Mouse (Mus musculus): ENCODE measurements around the gene Clec3b. TPM values are rescaled to one million over a fixed set of nuclear protein-coding genes. Genes with fewer than 3 reads are reported as not detected.

Clec3b gene
- total RNA-seq, 2 experiments from 2014 or later = 51.8 to 56.9 TPM

DNA sequence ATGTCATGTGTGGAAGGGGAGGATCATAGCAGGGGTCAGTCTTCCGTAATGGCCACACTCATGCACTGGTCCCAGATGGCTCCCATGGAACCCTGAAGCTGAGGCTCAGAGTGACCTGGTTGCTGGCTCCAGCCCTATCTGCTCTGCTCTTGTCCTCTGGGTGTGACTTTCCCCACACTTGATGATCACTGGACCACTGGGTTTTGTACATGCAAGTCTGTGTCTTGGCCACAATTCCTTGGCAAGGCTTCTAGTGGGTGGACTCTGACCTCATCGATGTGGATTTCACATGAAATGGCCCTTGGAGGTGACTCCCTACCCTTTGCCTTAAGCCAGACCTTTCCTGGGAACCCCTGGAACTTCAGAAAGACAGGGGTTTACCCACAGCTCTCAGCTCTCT is 2.4 kb downstream of the Clec3b start:
- DNase-seq = no peak

DNA sequence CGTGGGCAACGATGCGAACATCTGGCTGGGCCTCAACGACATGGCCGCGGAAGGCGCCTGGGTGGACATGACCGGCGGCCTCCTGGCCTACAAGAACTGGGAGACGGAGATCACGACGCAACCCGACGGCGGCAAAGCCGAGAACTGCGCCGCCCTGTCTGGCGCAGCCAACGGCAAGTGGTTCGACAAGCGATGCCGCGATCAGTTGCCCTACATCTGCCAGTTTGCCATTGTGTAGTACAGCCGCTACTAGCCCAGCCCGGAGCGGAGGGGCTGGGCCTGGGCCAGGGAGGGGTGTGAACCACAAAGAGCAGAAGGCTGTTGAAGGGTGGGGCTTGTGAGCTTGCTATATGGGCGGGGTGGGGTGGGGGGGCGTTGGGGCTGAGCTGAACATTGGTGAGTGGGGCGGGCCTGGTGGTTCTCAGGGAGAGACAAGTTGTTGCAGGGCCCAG is 6.2 kb downstream of the Clec3b start:
- DNase-seq = peak; percentile 73

DNA sequence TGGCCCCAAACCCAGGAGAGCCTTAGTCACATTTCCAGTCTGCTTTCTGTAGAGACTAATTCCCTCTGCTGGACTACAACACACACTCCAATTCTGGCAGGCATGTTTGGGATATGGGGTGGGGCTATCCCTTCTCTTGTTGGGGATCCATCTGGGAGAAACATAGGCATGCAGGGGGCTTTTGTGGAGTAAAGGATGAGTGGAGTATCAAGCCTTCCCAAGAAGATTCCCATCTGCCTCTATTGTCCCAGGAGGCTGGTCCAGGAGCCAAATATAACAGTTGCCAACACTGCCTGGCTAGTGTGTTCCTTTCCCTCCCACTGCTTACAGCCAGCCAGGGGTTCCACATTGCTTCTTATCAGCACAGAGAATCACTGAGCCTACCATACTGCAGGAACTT is 7.0 kb downstream of the Clec3b start:
- DNase-seq = peak; percentile 51

DNA sequence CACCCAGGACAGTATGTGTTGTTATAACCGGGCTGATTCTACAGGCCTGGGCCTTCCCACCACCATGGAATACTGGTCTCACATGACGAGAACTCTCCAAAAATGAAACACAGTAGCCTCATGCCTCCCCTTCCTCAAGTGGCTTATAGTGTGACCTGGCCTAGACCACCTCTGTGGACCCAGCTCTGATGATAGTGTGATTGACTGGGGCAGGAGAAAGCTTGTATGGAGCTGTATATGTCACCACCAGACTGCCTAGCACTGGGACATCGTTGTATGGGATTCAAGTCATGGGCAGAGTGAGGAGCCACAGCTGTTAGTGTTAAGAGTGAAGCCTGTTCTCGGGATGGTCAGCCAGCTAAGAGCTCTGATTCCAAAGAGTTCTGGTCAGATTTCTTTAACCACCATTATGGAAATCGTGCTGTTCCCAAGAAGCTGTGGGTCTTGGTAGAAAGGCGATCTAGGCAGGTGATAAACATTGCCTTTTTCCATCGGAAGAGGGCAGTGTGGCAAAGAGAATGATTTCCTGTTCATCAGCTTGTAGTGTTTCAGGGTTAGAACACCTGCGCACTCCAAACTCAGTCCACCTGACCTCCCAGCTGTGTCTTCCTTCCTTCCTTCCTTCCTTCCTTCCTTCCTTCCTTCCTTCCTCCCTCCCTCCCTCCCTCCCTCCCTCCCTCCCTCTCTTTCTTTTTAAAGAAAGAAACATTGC is 7.5 kb downstream of the Clec3b start:
- no peak for DNase-seq

DNA sequence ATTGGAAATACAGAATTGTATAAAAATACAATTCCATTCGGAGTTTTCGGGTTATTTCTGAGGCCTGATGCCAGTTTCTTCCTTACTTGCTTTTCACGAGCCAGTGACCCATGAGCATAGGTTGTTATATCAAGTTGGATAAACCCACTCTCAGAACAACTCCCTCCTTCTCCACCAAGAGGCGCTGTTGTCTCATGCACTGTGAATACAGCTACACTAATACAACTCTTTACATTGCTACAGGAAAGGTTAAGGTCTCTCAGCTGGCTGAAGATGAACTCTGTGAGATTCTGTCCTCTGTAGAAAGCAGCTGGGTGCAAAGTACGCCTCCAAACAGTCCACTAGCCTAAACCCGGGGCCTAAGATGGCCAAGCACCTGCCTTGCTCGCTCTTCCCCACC is 8.6 kb downstream of the Clec3b start:
- DNase-seq = peak; percentile 85

DNA sequence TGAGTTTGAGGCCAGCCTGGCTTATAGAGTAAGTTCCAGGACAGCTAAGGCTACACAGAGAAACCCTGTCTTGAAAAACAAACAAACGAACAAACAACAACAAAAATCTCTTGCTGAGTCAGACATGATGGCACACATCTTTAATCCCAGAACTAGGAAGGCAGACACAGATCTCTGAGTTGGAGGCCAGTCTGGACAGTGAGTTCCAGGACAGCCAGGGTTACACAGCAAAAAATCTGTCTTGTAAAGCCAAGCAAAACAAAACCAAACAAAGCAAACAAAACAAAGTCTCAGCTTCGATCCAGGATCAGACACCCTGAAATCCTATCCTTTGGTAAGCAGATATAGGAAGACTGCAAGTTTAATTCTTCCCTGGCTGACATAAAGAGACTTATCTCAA is 11.0 kb downstream of the Clec3b start:
- DNase-seq = no peak

DNA sequence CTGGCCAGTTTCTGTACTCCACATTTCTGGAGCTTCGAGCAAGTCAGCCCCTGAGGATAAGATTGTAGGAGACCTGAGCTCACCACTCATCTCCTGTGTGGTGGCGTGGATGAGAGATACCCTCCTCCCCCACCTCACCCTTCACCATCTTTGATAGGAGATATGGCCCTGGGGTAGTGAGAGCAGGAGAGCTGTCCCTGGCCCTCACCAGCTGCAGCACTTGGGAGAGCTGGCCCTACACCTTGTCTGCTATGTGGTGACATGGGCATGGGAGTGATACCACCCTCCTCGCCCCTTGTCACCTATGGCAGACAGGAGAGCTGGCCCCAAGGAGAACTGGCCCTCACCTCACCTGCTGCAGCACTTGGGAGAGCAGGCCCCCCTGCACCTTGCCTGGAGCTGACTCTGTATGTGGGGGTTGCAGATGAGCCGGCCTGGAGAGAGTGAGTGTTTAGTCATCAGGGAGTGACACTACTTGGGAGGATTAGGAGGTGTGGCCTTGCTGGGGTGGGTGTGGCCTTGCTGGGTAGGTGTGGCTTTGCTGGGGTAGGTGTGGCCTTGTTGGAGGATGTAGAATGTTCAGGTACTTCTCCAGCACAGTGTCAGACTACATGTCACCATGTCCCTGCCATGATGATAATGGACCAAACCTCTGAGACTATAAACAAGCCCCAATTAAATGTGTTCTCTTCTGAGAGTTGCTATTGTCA is 12.4 kb downstream of the Clec3b start:
- no peak for DNase-seq

DNA sequence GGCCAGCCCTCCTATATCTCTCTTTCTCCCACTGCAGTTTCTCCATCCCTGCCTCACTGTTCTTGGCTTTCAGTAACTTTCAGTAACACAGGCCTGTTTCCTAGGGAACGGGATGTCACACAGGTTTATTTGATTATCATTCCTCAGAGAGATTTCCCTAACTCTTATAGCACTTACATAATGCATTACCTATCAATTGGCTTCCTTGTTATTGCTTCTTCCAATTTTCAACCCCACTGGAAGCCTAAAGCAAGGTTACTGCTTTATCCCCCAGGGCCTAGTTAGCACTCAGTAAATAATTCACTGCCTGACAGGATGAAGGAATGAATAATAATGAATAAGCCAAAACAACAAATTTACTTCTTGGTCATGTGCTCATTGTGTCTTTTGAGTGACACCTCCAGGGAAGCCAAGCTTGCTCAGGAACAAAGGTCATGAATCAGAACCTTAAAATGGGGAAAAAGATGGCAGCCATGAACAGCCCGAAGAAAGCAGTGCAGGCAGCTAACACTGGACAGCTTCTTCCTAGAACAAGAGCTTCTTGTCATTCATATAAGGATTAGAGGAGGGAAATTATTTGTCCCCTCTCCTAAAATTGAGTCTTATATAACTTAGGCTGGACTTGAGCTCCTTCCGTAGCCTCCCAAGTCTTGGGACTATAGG is 15.2 kb downstream of the Clec3b start:
- DNase-seq = no peak

DNA sequence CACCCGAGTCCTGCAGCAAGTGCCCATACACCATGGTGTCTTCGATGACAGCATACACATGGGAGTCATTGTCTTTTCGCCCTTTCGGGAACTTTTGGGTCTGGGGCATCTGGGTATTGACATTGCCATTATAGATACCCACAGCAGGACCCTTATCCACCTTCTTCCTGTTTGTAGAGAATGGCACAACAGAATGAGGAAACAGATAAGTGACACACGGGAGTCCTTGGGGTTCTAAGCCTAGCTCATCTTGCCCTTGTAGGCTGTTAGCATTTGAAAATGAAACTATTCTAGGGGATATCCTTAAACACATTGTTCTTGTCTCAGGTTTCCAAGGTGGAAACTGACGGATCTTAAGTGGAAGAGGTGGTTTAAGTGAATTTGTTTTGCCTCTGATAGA is 23.0 kb downstream of the Clec3b start:
- no peak for DNase-seq

DNA sequence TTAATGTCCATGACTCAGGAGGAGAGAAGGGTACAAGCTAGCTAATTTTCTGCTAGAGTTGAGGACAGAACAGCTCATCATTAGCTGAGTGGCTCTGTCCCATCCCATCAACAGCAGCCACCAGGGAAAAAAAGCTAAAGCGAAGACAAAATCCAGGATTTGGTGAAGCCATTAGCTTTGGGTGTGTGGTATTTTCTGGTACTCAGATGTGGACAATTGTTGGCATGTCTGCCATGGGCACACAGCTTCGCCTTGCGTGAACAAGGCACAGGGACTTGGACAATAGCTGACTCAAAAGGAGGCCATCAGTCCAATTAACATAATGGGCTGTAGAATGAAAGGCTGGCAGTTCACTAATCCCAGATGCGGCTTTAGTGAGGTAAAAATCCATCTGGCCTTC is 23.6 kb downstream of the Clec3b start:
- no peak for DNase-seq

DNA sequence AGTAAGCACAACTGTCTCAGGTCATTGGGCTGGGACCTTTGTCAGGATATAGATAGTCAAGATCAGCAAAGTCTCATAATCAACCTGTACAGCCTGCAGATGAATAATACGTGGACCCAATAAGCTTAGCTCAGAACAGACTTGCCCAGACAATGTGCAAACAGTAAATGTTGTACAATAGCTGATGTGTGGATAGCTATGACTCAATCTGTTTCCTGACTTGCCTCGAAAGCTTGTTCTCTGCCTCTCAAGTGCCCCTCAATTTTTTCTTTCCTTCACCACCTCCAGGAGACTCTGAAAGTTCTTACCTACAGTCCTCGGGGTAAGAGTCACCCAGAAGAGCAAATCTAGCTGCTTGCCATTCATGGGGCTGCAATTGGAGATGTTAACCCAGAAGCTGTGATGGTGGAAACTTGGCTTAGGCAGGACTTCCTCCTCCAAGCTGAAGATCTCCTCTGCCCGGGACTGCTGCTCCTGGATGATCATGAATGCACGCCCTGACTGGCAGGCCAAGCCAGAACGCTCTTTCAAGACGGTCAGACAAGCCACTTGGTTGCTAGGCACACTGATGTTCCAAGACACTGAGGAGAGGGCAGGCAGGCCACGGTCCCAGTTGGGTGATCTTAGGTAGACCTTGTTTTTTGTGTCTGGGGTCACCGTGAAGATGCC is 26.8 kb downstream of the Clec3b start:
- DNase-seq = no peak

DNA sequence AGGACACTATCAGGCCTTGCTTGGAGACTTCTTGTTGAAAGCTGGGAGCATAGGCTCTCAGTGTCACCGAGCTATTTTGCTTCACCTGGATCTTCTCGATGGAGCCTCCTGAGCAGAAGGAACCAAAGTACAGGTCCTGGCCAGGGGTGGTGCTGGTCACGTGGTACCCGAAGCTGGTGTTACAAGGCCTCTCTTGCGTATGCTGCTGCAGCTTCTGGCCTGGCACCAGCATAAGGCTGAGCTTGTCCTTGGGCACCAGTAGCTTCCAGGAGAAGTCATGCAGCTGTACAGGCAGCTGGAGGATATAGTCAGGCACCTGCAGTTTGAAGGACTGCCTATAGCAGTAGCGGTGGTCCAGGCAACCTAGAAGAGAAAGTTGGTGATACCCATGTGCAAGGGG is 29.3 kb downstream of the Clec3b start:
- DNase-seq = no peak

DNA sequence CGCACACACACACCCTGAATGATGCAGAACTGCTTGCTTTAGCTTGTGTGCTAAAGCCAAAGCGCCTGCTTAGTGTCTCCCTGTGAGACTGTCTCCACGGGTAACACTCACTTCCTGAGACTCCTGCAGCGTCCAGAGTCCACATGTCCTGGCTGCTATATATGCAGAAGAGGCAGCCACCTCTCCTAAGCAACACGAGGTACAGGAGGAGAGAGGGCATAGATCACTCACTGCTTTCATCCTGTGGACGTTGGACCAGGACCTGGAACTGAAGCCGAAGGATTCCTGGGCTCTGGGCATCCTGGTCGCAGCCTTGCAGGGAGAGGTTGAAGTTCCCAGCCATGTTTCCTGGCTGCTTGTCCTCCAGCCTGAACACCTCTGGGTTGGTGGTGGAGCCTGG is 32.5 kb downstream of the Clec3b start:
- DNase-seq = no peak

DNA sequence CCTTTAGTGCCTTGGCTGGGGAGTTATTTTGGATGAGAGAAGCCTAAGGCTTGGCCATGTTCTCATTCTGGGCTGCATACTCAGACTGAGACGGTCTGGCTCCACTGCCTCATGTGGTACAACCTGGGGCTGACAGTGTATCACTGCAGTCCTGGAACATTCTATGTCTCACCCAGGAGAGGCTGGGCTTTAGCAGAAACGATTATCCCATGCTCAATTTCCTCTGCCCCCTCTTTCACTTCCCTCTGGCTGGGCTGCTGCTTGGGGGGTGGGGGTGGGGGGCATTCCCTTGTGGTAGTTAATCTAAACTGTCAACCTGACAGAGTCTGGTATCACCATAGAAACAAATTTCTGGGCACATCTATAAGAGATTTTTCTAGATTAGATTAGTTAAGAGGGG is 34.8 kb downstream of the Clec3b start:
- DNase-seq = no peak

DNA sequence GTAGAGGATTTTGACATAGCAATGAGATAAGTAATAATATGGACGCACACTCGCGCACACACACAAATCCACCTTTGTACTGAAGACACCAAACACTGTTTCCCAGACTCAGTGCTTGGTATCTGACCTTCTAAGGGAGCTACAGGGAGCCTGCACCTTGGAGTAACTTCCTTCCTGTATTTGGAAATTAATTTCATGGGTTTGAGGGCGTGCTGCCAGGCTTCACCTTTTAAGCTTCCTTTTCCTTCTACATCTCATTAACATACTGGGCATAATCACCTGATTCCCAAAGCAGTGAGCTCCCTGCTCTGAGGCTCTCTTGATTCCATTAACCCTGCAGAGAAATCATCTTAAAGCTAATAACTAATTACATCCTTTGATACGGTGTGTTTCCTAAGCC is 35.4 kb downstream of the Clec3b start:
- no peak for DNase-seq

DNA sequence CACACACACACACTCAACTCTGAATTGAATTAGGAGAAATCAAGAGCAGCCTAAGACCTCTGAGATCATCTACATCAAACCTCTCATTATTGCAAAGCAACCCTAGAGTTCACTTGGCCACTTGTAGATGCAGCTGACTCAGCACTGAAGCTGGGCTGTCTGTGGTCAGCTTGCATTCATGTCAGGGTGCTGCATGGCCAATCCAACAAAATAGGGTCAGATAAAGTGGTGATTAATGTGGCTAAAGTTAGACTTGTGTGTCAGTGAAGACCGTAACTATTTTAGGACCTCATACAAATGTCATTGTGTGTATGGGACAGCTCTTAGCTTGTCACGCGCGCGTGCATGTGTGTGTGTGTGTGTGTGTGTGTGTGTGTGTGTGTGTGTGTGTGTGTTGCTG is 36.8 kb downstream of the Clec3b start:
- DNase-seq = no peak

DNA sequence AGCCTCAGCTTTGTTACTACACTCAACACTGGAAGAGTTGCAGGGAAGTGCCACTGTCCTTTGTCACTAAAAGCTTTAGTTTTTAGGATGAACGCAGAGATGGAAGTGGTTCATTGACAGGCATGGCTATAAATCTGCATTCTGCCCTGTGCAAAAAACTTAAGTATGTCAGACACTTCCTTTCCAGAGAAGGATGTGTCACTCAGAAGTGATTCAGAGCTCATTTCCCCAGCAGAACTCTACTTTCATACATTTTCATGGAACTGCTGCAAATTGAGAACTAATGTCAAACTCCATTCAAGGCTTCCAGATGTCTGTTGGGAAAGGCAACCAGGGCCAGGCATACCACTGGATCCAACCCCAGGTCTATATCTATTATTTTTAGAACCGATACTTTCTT is 37.5 kb downstream of the Clec3b start:
- no peak for DNase-seq

DNA sequence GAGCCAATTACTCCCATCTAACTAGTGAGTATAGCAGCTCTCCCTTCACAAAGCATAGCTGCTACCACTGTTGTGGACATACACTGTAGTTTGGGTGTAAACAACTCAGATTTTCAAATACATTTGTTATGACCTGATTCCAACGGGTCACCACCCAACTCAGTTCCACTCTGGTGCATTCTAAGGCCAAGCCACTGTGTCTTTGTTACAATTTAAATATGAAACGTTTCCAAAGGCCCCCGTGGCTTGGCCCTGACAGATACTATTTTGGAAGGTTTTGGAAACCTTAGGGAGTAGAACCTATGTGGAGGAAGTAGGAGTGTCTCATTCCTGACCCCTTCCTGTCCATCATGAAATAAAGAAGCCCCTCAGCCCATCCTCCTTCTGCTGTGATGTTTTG is 49.4 kb downstream of the Clec3b start:
- no peak for DNase-seq

DNA sequence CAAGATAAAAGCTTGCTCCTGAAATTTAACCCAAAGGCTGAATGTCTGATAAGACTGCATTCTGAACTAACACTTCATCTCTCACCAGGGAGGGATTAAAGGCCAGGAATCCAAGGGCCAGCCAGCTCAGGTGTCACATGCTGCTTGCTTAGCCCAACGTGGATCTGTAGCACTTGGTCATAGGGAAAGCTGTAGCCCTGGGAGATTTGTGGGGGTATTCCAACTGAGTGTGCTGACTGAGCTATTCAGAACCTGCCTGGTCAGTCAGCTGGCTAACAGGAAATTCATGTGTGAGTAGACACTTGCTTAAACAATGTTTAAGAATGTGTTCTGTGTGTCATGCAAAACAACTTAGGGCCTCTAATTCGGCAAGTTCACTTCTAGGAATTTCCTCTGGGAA is 55.8 kb downstream of the Clec3b start:
- no peak for DNase-seq

DNA sequence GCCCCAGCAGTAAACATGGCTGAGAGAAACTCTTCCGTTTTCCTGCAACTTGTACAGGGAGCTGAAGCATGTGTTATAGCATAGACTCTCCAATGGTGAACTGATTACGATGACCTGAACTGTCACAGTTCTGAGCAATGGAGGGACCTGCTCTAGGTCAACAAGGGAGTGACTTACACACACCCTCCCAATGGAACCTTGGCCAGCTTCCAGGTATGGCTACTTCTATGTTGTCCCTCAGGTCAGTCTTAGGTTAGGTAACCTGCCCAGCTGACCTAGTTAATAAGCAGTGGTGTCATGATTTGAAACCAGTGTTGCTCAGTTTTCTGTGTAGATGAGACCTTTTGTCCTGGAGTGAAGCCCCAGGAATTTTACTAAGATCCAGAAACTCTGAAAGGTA is 56.2 kb downstream of the Clec3b start:
- peak; percentile 29 for DNase-seq

Data from adrenal gland, postnatal 10 days (tissue).